Mouse (Mus musculus) megakaryocyte, embryonic 14.5 days (primary cell): ENCODE data around the gene Lrmda. TPM values are rescaled to one million over a fixed set of nuclear protein-coding genes. Genes with fewer than 3 reads are reported as not detected.
"Not testable (repeated sequence)": the region's sequence is repeated elsewhere in the genome, so short reads cannot be mapped to it uniquely, and the experiment has no call there.

Source experiments
- H3K27me3 ChIP-seq: replicated peaks from 2 replicates; pipeline ENCODE3; 2012; ENCODE audit warnings: inconsistent platforms
- H3K36me3 ChIP-seq: replicated peaks from 2 replicates; pipeline ENCODE3; 2012; ENCODE audit warnings: low read length, inconsistent platforms, mixed read lengths
- H3K4me1 ChIP-seq: 2 replicates; pipeline ENCODE4 v1.6.1; 2012; ENCODE audit warnings: inconsistent platforms
- H3K4me3 ChIP-seq: replicated peaks from 2 replicates; pipeline ENCODE3; 2012; ENCODE audit warnings: moderate library complexity, mild to moderate bottlenecking, inconsistent platforms
- H3K9me3 ChIP-seq: 2 replicates; pipeline ENCODE4 v1.6.1; 2012; ENCODE audit warnings: inconsistent platforms
- FLI1 ChIP-seq: IDR thresholded peaks from 2 replicates; pipeline ENCODE4 v1.6.1; 2012; ENCODE audit warnings: low read length, inconsistent platforms, mixed read lengths
- GATA1 ChIP-seq: IDR thresholded peaks from 3 replicates; pipeline ENCODE4 v1.6.1; 2012; ENCODE audit warnings: mixed read lengths, low read length, inconsistent platforms, borderline replicate concordance
- polyA plus RNA-seq: library from polyadenylated mRNA; stranded (reverse); fragments of >175 nt; gene quantifications from 2 replicates; pipeline ENCODE4 v1.2.3, GENCODE M21; 2012; ENCODE audit warnings: low replicate concordance; ENCODE audit not compliant: insufficient read depth

The Lrmda gene
- polyA plus RNA-seq, 1 experiment, result 7.1 TPM

DNA sequence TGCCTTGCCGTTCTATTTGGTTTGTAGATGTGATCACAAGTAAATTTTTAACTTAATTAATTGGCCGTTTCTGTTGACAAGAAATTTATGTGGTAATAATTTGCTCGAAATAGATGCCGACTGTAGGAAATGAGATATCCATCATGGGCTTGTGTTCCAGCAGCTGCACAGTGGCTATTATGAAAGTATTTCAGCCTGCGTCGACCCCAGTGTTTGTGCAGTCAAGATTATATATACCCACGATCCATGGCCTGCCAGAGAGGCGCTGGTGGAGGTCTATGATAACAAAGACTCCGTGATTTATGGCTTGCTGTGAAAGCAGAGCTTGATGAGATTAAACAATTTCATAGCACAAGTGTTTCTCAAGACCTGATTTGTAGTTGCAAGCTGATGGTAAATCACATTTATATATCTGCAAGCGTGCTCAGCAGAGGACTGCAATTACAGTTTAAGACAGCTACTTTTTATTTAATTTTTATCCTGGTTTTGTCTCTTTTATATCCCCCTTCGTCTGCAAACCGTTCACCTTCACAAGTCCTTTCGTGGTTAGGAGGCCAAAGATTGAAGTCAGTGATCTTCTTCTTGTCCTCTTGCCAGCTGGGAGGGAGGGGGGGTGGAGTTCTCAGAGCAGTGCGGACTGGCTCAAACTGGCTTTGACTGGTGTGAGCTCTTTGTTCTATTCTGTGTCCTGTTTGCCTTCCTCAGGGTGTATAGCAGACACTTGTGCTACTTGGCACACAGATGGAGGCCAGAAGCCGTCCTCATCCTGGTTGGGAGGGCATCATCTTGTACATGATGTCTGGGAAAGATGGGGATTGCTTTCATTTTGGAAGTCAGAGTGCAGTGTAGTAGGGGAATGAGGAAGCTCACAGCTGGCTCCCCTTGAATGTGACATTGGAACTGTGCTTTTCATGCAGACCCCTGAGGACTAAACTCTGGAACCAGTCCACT is 764.0 kb downstream of the Lrmda start:
- no peaks in the 10 kb centered on the region for H3K36me3 ChIP-seq
- peak overlapping the region; percentile 62 for H3K4me3 ChIP-seq
- TF ChIP-seq FLI1 (no peak), GATA1 (no peak)
- no peaks in the 10 kb centered on the region for H3K9me3 ChIP-seq
- peaks cover 3% of the 10 kb centered on the region for H3K4me1 ChIP-seq
- peaks cover 8% of the 10 kb centered on the region for H3K27me3 ChIP-seq

GRCm38 (mm10) chr14:22800020-22800419 is 780.5 kb downstream of the Lrmda start:
- TF ChIP-seq GATA1 (no peak), FLI1 (no peak)
- no peaks in the 10 kb centered on the region for H3K27me3 ChIP-seq
- H3K36me3 ChIP-seq, result no peaks in the 10 kb centered on the region
- H3K4me1 ChIP-seq, result peaks cover 7% of the 10 kb centered on the region
- H3K9me3 ChIP-seq, result no peaks in the 10 kb centered on the region
- H3K4me3 ChIP-seq, result no peak overlapping the region

DNA sequence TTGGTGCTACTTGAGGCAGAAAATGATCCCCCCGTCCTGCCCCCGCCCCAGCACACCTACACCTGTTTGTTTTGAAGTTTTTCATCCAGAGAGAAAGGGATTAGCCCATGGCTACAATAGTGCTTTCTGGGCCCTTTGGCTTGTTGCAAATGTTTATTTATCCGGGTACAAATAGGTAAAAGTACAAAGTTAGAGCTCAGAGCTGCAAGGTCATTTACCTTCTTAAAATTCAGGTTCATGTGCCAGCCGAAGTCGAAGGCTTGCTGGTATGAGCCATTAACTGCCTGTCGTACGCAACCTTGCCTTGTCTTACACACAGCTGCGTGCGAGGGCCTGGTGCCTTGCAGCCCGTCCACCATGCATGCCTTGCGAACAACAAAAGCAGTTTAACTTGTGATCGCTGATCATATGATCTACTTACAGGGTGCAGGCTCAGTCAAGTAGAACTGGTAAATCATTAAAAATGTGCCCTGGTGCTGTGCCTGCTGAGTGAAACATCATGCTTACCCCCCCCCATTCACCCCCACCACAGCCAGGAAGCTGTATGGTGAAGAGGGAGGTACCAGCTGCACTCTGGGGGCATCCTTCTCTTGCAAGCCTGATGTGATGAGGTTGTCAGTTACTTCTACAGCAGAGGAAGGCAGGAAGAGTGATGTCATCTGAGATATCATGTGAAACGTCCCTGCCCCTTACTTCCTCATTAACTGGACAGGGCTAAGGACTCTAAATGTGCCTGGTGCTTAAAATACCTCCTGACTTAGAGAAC is 781.5 kb downstream of the Lrmda start:
- TF ChIP-seq GATA1 (no peak), FLI1 (no peak)
- H3K36me3 ChIP-seq, result no peaks in the 10 kb centered on the region
- peaks cover 7% of the 10 kb centered on the region for H3K4me1 ChIP-seq
- peak overlapping the region; percentile 5 for H3K4me3 ChIP-seq
- H3K27me3 ChIP-seq, result no peaks in the 10 kb centered on the region
- H3K9me3 ChIP-seq, result no peaks in the 10 kb centered on the region

GRCm38 (mm10) chr14:22801714-22802113 is 782.2 kb downstream of the Lrmda start:
- not testable (repeated sequence) for H3K4me1 ChIP-seq, H3K27me3 ChIP-seq, H3K36me3 ChIP-seq

GRCm38 (mm10) chr14:22807324-22807723 is 787.8 kb downstream of the Lrmda start:
- Histone ChIP-seq H3K27me3 (peaks cover 8% of the 10 kb centered on the region), H3K9me3 (no peaks in the 10 kb centered on the region), H3K36me3 (no peaks in the 10 kb centered on the region), H3K4me3 (no peak overlapping the region), H3K4me1 (peaks cover 8% of the 10 kb centered on the region)
- no peak for TF ChIP-seq FLI1

More at GRCm38 (mm10) chr14:22801714-22802113, 782.2 kb downstream of the Lrmda start:
- H3K4me3 ChIP-seq, H3K9me3 ChIP-seq: not testable (repeated sequence)

GRCm38 (mm10) chr14:22807726-22808594 is 788.4 kb downstream of the Lrmda start:
- Histone ChIP-seq H3K4me1 (peaks cover 8% of the 10 kb centered on the region), H3K9me3 (no peaks in the 10 kb centered on the region), H3K27me3 (peaks cover 8% of the 10 kb centered on the region), H3K4me3 (peak overlapping the region; percentile 31), H3K36me3 (no peaks in the 10 kb centered on the region)
- TF ChIP-seq GATA1 (no peak), FLI1 (no peak)

DNA sequence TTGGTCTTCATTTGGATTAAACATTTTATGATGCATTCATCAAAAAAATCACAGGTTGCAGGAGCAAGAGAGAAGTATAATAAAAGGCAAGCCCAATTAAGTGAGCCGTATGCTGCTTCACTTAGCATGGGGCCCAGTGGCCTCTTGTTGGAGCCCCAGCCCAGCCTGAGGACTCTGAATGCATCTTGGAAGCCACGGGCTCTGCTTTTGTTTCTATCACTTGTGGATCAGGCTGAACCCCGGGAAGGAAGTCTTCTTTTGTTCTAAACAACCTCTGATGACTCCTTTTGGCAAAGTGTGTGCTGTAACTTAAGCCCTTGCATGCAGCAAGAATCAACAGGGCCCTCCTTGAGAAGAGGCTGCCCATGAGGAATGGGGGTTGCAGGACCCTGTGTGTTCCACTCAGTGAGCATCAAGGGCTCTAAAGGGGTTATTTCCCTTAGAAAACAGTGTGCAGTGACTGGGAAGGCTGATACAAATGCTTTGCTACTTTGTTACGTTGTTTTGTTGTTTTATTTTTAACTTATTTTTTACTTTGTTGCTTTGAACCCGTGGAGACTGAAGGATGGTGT is 789.2 kb downstream of the Lrmda start:
- H3K36me3 ChIP-seq, result no peaks in the 10 kb centered on the region
- no peak overlapping the region for H3K4me3 ChIP-seq
- TF ChIP-seq FLI1 (no peak), GATA1 (no peak)
- H3K9me3 ChIP-seq, result no peaks in the 10 kb centered on the region
- H3K27me3 ChIP-seq, result peaks cover 8% of the 10 kb centered on the region
- H3K4me1 ChIP-seq, result peaks cover 8% of the 10 kb centered on the region

DNA sequence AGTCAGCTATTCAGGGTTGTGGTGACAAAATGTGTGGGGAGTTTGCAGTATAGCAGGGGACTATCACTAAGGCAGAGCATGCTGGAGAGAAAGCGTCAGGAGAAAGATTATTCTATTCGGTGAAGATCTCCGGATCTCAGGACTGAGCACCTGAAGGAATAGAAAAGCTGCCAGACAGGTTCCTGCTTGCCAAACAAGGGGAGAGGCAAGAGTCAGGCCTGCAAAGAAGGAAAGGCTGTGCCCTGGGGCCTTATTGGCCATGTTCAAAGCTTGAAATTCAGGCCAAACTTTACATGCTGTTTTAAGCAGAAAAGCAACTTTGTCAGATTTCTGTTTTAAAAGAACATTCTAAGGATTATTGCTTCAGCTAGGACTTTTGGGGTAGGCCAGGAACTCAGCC is 789.7 kb downstream of the Lrmda start:
- Histone ChIP-seq H3K27me3 (peaks cover 8% of the 10 kb centered on the region), H3K9me3 (no peaks in the 10 kb centered on the region), H3K4me3 (no peak overlapping the region), H3K36me3 (no peaks in the 10 kb centered on the region), H3K4me1 (peaks cover 8% of the 10 kb centered on the region)
- TF ChIP-seq GATA1 (no peak), FLI1 (no peak)

DNA sequence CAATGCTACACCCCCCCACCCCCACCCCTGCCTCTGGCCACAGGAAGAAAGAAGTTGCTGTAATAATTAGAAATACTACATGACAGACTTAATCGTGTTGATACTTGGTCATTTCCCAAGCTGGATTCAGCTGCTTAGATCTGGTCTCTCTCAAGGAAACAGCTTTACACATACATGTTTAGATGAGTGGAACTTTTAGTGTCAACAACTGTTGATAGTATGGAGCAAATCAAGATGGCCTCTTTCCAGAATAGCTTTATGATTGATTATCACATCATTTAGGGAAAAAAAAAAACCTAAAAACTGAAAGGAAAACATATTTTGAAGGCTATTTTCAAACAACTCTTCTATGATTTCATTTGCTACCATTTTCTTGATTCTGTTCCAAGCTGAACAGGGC is 791.0 kb downstream of the Lrmda start:
- H3K36me3 ChIP-seq, result no peaks in the 10 kb centered on the region
- H3K27me3 ChIP-seq, result peaks cover 8% of the 10 kb centered on the region
- no peak overlapping the region for H3K4me3 ChIP-seq
- peaks cover 8% of the 10 kb centered on the region for H3K4me1 ChIP-seq
- TF ChIP-seq FLI1, result no peak
- H3K9me3 ChIP-seq, result no peaks in the 10 kb centered on the region
